Mouse (Mus musculus) neural tube, embryonic 15.5 days (tissue): ENCODE measurements around the gene Prl8a2. TPM values are rescaled to one million over a fixed set of nuclear protein-coding genes. Genes with fewer than 3 reads are reported as not detected.

Experiments
- ATAC-seq: fragments of 200-750 bp; cut with Nextera tagmentation; 2 replicates; pipeline ENCODE4 v1.8.0; 2017; ENCODE audit warnings: mild to moderate bottlenecking, moderate TSS enrichment, moderate library complexity; ENCODE audit not compliant: low FRiP score
- H3K27ac ChIP-seq: fragments of 300-500 bp; sonication (generic); replicated peaks from 2 replicates; pipeline ENCODE4 v1.5.1; 2015; ENCODE audit warnings: mild to moderate bottlenecking, inconsistent platforms
- H3K27me3 ChIP-seq: fragments of 300-500 bp; sonication (generic); replicated peaks from 2 replicates; pipeline ENCODE4 v1.6.1; 2015; ENCODE audit warnings: inconsistent platforms
- H3K36me3 ChIP-seq: fragments of 300-500 bp; sonication (generic); 2 replicates; pipeline ENCODE4 v1.6.1; 2015; ENCODE audit warnings: inconsistent platforms
- H3K4me1 ChIP-seq: fragments of 300-500 bp; sonication (generic); 2 replicates; pipeline ENCODE4 v1.6.1; 2015; ENCODE audit warnings: inconsistent platforms
- H3K4me2 ChIP-seq: fragments of 300-500 bp; sonication (generic); 2 replicates; pipeline ENCODE4 v1.6.1; 2015; ENCODE audit warnings: inconsistent platforms, mild to moderate bottlenecking, moderate library complexity
- H3K4me3 ChIP-seq: fragments of 300-500 bp; sonication (generic); replicated peaks from 2 replicates; pipeline ENCODE4 v1.5.1; 2015; ENCODE audit warnings: mild to moderate bottlenecking, inconsistent platforms
- H3K9ac ChIP-seq: fragments of 300-500 bp; sonication (generic); replicated peaks from 2 replicates; pipeline ENCODE4 v1.6.1; 2015; ENCODE audit warnings: mild to moderate bottlenecking, inconsistent platforms
- H3K9me3 ChIP-seq: fragments of 300-500 bp; sonication (generic); replicated peaks from 2 replicates; pipeline ENCODE4 v1.6.1; 2016; ENCODE audit warnings: inconsistent platforms
- WGBS: fragments of 180-500 bp; shearing (Covaris S2); methylation state at CpG from one replicate; pipeline ENCODE4 v1.1.7; 2015; ENCODE audit warnings: mixed read lengths; 5-methylcytosine and 5-hydroxymethylcytosine counted together
- polyA plus RNA-seq: library from polyadenylated mRNA; unstranded; fragments of >200 nt; fragmentation: Nextera tagmentation; extraction: Ambion mirVana; gene quantifications from 2 replicates; pipeline ENCODE4 v1.2.1, GENCODE M21; 2015

The Prl8a2 gene
- not detected in 2 replicates for polyA plus RNA-seq

GRCm38 (mm10) chr13:27345373-27345772 lies at the start of gene Prl8a2:
Prl8a2 (plus strand) TSS chr13:27345673.
- WGBS: 64% methylated on average over 2 of the region's 2 CpGs
- Histone ChIP-seq H3K4me1 (no peaks in the 10 kb centered on the region), H3K9ac (no peak within 1 kb of the TSS), H3K27me3 (no peaks in the 10 kb centered on the region), H3K4me3 (no peak within 1 kb of the TSS), H3K27ac (no peak within 1 kb of the TSS), H3K4me2 (no peak within 1 kb of the TSS), H3K36me3 (no peaks in the 10 kb centered on the region), H3K9me3 (no peaks in the 10 kb centered on the region)
- ATAC-seq: no peak

GRCm38 (mm10) chr13:27312334-27313225 lies 32.9 kb upstream of the Prl8a2 start, which contains the start of gene Prl6a1:
Prl6a1 (plus strand) TSS chr13:27312627.
- no peak within 1 kb of the TSS for H3K4me2 ChIP-seq
- H3K9me3 ChIP-seq: no peaks in the 10 kb centered on the region
- no peak within 1 kb of the TSS for H3K4me3 ChIP-seq
- WGBS: 75% methylated on average over 7 of the region's 7 CpGs
- H3K27ac ChIP-seq: no peak within 1 kb of the TSS
- H3K4me1 ChIP-seq: no peaks in the 10 kb centered on the region
- ATAC-seq: no peak
- no peaks in the 10 kb centered on the region for H3K36me3 ChIP-seq
- H3K9ac ChIP-seq: no peak within 1 kb of the TSS
- H3K27me3 ChIP-seq: no peaks in the 10 kb centered on the region

- no peak for ATAC-seq
- no peaks in the 10 kb centered on the region for H3K9me3 ChIP-seq
- H3K27ac ChIP-seq: no peak overlapping the region
- H3K27me3 ChIP-seq: no peaks in the 10 kb centered on the region
- H3K9ac ChIP-seq: no peak overlapping the region
- no peaks in the 10 kb centered on the region for H3K36me3 ChIP-seq
- no peak overlapping the region for H3K4me2 ChIP-seq
- H3K4me1 ChIP-seq: no peaks in the 10 kb centered on the region
- 50% methylated on average over 1 of the region's 1 CpGs for WGBS
- no peak overlapping the region for H3K4me3 ChIP-seq
Observed at GRCm38 (mm10) chr13:27334989-27335388, 10.5 kb upstream of the Prl8a2 start.

GRCm38 (mm10) chr13:27342733-27343275 lies 2.7 kb upstream of the Prl8a2 start:
- 64% methylated on average over 3 of the region's 3 CpGs for WGBS
- Histone ChIP-seq H3K4me2 (no peak overlapping the region), H3K9me3 (no peaks in the 10 kb centered on the region), H3K4me1 (no peaks in the 10 kb centered on the region), H3K4me3 (no peak overlapping the region), H3K36me3 (no peaks in the 10 kb centered on the region), H3K27me3 (no peaks in the 10 kb centered on the region), H3K9ac (no peak overlapping the region), H3K27ac (no peak overlapping the region)
- no peak for ATAC-seq

- Histone ChIP-seq H3K9me3 (no peaks in the 10 kb centered on the region), H3K9ac (no peak within 1 kb of the TSS), H3K4me2 (no peak within 1 kb of the TSS), H3K27ac (no peak within 1 kb of the TSS), H3K27me3 (no peaks in the 10 kb centered on the region), H3K4me3 (no peak within 1 kb of the TSS), H3K4me1 (no peaks in the 10 kb centered on the region), H3K36me3 (no peaks in the 10 kb centered on the region)
- WGBS: 85% methylated on average over 6 of the region's 6 CpGs
- no peak for ATAC-seq
Observed at GRCm38 (mm10) chr13:27390746-27391145, 45.3 kb downstream of the Prl8a2 start, which contains the start of gene Prl2b1. Prl2b1 (minus strand) TSS chr13:27390846.

- ATAC-seq: no peak; the same call in 1 of the 2 replicates
- WGBS: 85% methylated on average over 7 of the region's 7 CpGs
- Histone ChIP-seq H3K4me1 (no peaks in the 10 kb centered on the region), H3K27ac (no peak overlapping the region), H3K27me3 (no peaks in the 10 kb centered on the region), H3K4me3 (no peak overlapping the region), H3K4me2 (no peak overlapping the region), H3K9ac (no peak overlapping the region), H3K9me3 (no peaks in the 10 kb centered on the region), H3K36me3 (no peaks in the 10 kb centered on the region)
Observed at GRCm38 (mm10) chr13:27399061-27399724, 53.7 kb downstream of the Prl8a2 start.

Other genes with a start within 250 kb of the Prl8a2 start
- not detected in 2 replicates for gene Prl3d2, start 224.0 kb upstream of the Prl8a2 start, polyA plus RNA-seq
- gene Prl3d3, start 188.9 kb upstream of the Prl8a2 start, polyA plus RNA-seq: not detected in 2 replicates
- gene Prl3c1, start 149.0 kb upstream of the Prl8a2 start, polyA plus RNA-seq: not detected in 2 replicates
- not detected in 2 replicates for gene Prl3b1, start 103.8 kb upstream of the Prl8a2 start, polyA plus RNA-seq
- gene Prl3a1, start 86.2 kb upstream of the Prl8a2 start, polyA plus RNA-seq: not detected in 2 replicates
- not detected in 2 replicates for gene Prl6a1, start 33.0 kb upstream of the Prl8a2 start, polyA plus RNA-seq
- gene Prl2b1, start 45.2 kb downstream of the Prl8a2 start, polyA plus RNA-seq: not detected in 2 replicates
- not detected in 2 replicates for gene Prl8a6, start 93.0 kb downstream of the Prl8a2 start, polyA plus RNA-seq
- not detected in 2 replicates for gene Prl8a8, start 167.5 kb downstream of the Prl8a2 start, polyA plus RNA-seq
- not detected in 2 replicates for gene Prl8a9, start 218.9 kb downstream of the Prl8a2 start, polyA plus RNA-seq
- gene Prl8a1, start 236.5 kb downstream of the Prl8a2 start, polyA plus RNA-seq: not detected in 2 replicates